Mouse (Mus musculus) small intestine, adult 2 months (tissue): Measurements from ENCODE around the gene Dnajc4.

Experiments used
- CTCF ChIP-seq: fragments of 200-500 bp; IDR thresholded peaks from 2 replicates; pipeline ENCODE4 v1.5.1; 2012; ENCODE audit warnings: low read depth, mild to moderate bottlenecking, control low read depth, inconsistent platforms, low read length, moderate library complexity, mixed read lengths; ENCODE audit not compliant: insufficient replicate concordance, insufficient read length; ENCODE audit errors: extremely low read depth
- POLR2A ChIP-seq: fragments of 200-500 bp; IDR thresholded peaks from 2 replicates; pipeline ENCODE4 v1.6.1; 2012; ENCODE audit warnings: low read depth, mild to moderate bottlenecking, control low read depth, inconsistent platforms, low read length, moderate library complexity

DNA sequence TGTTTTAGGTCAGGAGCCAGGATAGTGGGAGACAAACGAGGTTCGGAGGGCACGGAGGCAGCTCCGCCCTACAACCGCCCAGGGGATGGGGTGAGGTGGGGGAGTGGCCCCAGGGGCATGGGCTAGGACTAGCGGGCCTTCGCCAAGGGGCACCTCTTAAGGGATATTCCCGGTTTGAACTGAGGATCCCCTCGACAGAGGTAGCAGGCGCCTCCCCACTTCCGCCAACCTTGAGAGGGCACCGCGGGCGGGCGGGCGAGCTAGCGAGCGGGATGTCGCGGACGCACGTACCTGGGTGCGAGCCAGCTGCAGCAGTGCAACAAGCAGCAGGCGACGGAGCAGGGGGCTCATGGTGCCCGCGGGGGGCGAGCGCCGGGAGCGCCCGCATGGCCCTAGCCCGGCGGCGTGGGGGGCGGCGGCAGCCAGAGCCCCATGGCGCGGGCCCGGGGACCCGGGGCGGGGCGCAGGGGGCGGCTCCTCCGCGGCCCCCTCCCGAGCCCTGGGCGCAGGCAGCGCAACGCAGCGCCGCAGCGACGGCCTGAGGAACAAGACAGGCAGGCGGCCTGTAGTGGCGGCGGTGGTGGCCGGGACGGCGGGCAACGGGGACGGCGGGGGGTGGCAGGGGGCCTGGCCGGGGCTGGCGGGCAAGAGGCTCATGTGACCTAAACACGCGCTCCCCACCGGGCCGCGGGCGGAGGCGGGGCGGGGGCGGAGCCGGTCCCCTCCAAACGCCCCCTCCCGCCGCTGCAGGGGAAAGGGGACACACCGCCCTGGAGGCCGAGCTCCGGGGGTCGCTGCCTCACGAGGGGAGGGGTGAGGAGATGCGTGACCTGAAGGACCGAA is 5.1 kb downstream of the Dnajc4 start, which contains the start of gene Vegfb:
- TF ChIP-seq CTCF (no peak), POLR2A (no peak; the same call in 1 of the 2 replicates)
